Mouse (Mus musculus) gastrocnemius, postnatal 25 days (tissue): ENCODE data around the gene Hsf2bp. TPM values are rescaled to one million over a fixed set of nuclear protein-coding genes. Genes with fewer than 3 reads are reported as not detected.

Experiments used
- DNase-seq: peaks from one replicate; pipeline ENCODE4 v3.0.0; 2022
- total RNA-seq, 2 experiments: library from RNA; stranded (reverse); gene quantifications; 1 replicate in 1 of 2; 2 replicates in 1 of 2; pipeline ENCODE4 v1.2.3; 2021

Hsf2bp gene
- total RNA-seq, 2 experiments from 2014 or later = 0.92 to 0.99 TPM

DNA sequence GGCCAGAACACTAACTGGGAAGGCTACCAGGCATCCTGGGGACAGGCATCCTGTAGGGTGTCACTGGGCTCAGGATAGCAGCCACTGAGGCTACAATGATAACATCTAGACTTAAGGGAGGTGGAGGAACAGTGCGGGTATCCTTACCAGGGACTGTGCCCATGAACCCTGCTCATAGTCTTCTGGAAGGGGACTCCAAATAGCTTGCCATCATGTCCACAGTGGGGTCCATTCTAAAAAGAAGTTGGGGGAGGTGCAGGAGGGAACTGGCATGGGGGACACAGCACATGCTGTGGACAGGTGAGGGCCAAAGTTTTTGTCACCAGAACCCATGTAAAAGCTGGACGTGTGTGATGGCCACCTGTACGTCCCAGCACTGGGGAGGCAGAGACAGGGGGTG lies 129.7 kb downstream of the Hsf2bp start:
- DNase-seq = peak; percentile 12

DNA sequence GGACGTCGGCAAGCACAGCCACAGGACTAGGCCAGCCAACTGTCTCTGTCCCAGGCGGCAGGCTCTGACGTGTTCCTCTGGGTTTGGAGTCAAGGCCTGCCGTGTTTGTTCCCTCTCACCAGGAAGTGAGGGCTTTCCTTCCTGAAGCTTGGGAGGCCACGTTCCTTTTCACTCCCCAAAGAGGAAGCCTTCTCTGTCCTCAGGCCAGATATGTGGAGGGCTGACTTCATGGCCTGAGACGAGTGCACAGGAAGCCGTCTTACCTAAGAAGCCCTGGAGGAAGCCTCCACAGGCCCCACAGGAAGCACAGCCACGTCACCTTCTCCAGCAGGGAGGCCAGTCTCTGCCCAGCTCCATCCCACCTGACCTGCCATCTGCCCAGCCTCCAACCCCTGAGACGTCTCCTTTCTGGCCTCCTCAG lies 130.3 kb downstream of the Hsf2bp start:
- peak; percentile 72 for DNase-seq

DNA sequence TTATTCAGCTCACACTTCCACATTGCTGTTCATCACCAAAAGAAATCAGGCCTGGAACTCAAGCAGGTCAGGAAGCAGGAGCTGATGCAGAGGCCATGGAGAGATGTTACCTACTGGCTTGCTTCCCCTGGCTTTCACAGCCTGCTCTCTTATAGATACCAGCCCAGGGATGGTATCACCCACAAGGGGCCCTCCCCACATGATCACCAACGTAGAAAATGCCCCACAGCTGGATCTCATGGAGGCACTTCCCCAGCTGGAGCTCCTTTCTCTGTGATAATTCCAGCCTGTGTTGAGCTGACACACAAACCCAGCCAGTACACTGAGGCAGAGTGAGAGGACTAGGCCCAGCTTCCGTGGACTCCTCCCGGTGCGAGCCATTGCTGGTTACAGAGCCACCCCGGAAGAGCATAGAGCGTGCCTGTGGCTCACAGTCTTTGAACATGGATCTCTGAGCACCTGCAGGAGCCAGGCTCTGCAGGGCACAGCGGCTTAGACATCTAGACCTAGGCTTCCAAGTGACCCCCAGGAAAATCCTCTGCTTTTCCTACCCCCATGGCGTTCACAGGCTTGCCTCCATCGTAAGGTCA lies 130.9 kb downstream of the Hsf2bp start:
- DNase-seq = no peak

DNA sequence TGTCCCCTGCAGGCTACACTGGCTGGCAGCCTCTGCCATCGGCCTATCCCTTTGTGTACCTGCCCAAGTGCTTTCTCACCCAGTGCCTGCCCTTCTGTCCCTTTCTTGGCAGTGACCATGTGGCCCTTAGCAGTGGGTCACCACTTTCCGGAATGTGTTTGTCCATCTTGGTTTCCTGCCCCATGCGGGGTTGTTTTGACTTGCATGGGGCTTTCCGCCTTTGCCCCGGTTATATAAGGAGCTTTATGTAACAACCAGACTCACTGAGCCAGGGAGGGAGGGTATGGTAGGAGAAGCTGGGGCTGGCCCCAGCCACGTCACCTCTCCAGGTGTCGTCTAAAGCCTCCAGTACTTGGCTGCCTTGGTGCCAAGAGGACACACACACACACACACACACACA lies 132.1 kb downstream of the Hsf2bp start:
- DNase-seq = peak; percentile 7

DNA sequence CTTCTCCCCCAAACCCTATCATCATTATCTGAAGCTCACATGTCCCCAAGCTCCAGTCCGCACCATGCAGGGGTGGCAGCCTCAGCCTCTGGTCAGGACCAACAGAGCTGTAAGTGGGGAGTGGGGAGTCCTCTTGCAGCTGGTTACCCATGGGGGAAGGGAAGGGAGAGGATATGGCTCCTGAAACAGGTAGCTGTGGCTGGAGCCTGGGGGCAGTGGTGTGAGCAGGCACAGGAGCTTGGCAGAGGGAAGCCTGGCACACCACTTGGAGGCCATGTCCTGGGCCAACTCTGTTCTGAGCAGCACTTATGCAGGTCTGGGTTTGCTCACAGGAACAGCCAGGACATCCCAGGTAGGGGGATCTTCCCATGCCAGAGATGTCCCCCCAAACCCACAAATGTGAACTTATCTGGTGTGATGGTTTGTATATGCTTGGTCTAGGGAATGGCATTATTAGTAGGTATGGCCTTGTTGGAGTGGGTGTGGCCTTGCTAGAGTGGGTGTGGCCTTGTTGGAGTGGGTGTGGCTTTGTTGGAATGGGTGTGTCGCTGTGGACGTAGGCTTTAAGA lies 133.4 kb downstream of the Hsf2bp start:
- peak; percentile 5 for DNase-seq

DNA sequence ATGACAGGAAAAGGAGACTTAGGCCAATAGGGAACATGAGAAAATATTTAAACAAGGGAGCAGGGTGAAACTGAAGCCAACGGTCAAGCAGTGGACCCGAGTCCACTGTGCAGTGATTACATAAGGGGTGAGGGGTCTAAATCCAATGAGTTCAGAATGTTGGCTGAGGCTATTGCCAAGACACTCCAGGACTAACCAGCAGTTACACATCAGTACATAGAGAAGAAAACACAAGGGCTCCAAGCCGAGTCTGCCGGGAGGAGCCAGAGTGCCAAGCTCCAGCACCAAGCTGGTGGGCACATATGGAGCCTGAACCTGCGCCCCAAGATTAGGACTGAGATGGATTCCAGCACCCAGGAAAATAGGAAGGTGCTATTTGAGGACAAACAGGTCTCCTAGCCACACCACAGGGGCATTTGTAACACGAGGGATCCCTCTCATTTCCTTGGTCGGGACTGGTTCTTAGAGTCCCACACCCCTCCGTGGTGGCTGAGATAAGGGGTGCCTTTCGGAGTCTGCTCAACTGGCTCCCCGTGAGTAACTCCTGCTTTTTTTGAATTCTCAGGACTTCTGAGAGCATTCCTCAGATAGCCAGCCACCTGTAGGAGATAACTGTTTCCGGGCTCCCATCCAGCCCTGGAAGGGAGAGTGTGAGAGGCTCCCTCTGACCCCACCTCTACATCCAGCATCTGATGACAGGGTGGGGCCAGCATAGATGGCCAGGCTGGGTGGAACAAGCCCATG lies 134.5 kb downstream of the Hsf2bp start:
- peak; percentile 15 for DNase-seq

DNA sequence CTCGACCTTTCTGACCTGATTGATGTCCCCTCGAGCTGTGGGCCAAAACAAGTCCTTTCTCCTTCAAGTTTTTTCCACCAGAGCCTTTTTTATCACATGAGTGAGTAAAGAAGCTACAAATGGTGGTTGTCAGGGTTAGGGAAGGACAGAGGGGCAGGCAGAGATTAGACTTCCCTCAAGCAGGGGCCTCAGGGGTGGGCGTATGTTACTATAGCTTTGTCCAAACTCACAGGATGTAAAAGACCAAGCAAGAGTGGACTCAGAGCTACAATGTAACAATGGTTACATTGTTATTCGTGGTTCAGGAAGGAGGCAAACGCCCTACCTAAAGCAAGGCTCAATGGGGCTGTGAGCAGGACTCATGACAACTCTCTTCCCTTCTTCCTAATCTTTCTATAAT lies 137.2 kb downstream of the Hsf2bp start:
- no peak for DNase-seq

DNA sequence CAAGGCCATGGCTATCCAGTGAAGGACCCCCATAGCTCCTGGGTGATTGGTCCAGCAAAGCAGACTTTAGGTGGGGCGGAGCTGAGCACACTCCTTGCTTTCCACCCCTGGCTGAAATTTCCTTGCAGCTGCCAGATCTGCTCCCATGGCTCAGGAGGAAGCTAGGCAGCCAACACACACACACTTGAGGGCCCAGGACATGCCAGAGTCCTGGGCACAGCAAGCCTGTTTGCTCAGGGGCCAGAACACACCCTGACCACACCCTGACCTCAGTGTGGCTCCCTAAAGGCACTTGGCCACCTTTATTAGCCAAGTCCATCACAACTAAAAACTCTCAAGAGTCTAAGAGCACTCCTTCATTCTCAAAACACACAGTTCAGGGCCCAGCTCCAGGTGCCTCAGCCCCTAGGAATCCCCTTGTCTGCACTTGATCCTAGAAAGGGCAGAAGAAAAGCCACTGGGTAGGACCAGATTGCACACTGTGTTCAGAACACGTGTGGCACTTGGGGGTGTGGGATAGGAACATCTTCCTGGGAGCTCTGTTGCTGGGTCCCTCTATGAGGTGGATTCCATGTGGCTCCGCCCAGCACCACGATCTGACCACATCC lies 138.9 kb downstream of the Hsf2bp start:
- DNase-seq = peak; percentile 66

DNA sequence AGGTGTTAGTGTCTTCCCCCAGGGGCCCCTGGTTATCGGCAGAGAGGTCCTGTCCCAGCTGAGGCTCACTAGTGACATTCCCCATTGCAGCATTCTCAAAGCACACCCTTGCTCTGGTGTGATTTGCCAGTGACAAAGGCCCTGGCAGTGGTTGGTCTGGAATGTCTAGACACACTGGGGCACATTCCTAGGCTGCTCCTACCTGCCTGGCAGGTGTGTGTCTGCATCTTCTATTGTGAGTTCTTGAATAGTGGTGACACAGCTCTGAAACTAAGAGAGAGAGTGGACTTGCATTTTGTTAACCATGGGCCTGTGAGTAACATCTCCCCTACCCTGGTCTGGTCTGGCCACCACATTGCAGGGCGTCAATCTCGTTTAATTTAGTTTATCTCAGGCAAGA lies 139.4 kb downstream of the Hsf2bp start:
- DNase-seq = no peak

DNA sequence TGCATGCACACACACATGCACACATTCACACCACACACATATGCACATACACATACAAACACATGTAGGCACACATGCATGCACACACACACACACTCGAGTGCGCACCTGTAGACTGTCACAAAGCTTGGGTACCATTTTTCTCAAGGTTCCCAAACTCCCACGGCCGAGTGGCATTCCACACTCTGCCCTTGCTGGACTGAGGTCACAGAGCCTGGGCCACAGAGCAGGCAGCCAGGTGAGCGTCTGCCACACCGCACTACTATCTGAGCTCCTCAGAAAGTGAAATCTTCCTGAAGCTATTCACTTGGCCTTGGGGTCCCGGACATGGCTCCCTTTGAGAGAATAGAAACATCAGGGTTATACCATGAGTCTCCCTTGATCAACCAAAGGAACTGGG lies 139.8 kb downstream of the Hsf2bp start:
- no peak for DNase-seq

Other genes starting within 250 kb of the Hsf2bp start
- gene Sik1, start 180.5 kb downstream of the Hsf2bp start, total RNA-seq = 10 to 100 TPM; 17.2 to 19.6 TPM
- gene Rrp1b, start 249 bp downstream of the Hsf2bp start, total RNA-seq = 1 to 10 TPM; 6.9 to 8.2 TPM
- gene Notch3, start 130.5 kb upstream of the Hsf2bp start, total RNA-seq = 10 to 100 TPM; 12.6 to 13.4 TPM
- gene Ephx3, start 153.2 kb upstream of the Hsf2bp start, total RNA-seq = under 1 TPM; 0.40 to 0.46 TPM
- gene Brd4, start 248.4 kb upstream of the Hsf2bp start, total RNA-seq = 10 to 100 TPM; 36.6 to 37.5 TPM